Mouse (Mus musculus) urinary bladder, adult 2 months (tissue): ENCODE results near the gene Eif3m. TPM values are rescaled to one million over a fixed set of nuclear protein-coding genes. Genes with fewer than 3 reads are reported as not detected.

Experiments used
- DNase-seq: peaks from one replicate; pipeline ENCODE4 v3.0.0; 2022; ENCODE audit warnings: low spot score
- polyA plus RNA-seq: library from polyadenylated mRNA; depleted of rRNA; stranded (reverse); fragments of >200 nt; gene quantifications from 2 replicates; pipeline ENCODE4 v1.2.3, GENCODE M21; 2012; rRNA removed

Gene Eif3m
- polyA plus RNA-seq, 1 experiment: 152 TPM

DNA sequence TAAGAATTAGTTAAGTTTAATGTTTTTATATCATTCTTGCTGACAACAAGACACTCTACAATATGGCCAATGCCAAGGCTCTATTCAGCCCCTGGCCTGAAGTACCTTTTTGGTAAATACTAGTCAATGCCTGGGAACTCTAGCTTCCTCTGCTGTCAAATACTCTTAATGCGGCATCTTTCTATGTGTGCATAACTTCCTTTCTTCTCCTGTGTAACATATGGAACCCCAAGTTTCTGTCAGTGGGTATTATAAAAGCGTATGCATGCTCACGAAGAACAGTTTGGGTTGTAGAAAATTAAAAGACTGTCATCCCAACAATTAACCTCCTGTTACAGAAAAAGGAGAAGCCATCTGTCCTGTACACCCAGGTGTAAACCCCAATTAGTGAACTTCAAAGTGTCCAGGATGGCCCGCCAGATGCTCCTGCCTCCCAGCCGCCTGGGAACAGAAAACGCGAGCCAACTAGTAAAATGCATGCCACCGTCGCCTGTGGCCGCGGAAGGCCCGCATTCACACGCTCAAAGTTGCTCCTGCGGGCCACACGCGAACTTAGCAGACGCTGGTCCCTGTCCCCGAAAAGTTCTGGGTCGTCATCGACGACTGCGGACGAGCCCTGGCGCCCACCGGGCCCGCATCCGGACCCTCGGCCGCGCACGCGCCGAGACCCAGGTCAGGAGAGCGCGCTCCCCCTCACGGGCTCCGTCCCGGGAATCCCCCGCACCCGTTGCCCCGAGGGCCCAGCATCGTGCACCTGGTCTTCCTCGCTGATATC is 501 bp downstream of the Eif3m start:
- DNase-seq: no peak

DNA sequence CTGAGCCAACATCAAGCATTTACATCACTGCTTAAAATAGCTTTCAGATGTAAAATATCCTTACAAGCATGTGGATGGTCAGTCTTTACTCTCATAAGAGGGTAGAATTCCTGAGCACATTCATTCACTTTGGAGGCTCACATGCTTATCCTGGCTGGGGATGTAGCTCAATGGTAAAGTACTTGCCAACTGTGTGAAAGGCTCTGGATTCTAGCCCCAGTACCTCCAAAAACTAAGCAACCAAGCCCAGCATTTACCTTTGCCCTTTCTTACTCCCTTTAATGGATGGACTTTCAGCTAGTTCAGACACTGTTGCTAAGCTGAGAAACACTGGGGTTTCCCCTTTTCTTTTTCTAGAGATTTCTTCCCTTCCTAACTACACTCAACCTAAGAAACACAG is 9.6 kb downstream of the Eif3m start:
- DNase-seq: no peak

DNA sequence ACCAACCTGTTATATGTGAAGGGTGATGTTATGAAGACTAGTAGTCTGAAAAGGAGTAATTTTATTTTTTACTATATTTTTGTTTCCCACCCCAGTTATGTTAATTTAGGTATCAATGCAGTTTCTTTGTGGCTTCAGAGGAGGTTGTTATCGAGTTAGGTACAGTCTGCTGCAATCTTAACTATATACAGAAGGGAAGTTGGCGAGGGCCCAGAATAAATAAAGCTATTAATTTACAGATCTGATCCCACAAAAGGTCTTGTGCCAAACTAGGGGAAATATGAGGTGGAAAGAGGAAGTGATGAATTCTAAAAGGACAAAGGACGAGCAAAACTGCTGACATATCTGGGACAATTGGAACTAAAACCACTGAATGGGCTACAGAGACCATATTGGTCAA is 20.7 kb downstream of the Eif3m start:
- DNase-seq: no peak

DNA sequence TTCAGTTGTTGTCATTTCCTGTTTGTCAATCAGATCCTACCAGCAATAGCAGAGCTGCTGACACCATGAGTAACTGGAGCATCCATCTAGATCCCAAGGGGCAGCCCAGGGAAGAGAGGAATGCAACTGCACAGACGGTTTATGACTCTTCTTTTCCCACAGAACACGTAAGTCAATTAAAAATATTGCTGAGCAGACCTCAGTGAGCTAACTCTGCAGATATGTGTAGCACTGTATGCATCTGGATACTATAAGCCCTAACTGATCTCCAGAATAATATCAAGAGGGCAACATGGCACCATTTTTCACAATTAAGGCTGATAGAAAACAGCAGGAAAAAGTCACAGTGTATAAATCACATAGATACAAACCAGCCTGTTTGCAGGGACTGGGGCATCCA is 22.4 kb downstream of the Eif3m start:
- DNase-seq: no peak

DNA sequence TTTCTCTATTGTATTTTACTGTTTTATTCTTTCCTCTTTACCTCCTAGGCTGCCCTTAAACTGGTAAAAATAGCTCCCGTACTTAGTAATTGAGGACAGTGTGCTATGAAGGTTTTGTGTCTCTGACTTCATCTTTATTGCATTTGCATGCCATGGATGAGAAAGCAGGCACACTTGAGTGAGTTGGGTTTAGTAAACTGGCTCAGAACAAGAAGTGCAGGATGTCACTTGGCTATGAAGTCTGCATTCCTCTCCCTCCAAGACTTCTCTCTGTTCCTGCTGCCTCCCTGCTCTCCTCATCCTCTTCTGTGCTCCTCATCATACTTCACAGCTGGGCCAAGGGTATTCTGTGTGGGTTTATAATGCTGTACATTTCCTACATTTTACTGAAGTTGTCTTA is 27.9 kb downstream of the Eif3m start:
- no peak for DNase-seq

DNA sequence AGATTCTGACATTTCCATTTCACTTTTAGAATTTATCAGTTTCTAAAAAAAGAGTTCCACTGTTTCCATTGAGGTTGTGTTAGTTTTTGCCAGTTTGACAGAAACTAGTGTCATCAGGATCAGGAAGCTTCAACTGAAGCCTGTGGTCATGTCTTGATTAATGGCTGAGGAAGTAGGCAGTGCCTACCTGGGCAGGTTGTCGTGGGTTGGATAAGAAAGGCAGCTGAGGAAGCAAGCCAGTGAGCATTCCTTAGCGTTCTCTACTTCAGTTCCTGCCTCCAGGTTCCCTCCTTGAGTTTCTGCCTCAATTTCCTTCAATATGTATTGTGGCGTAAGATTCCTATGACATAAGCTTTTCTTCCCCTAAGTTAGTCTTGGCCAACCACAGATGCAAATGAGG is 31.1 kb downstream of the Eif3m start:
- no peak for DNase-seq

DNA sequence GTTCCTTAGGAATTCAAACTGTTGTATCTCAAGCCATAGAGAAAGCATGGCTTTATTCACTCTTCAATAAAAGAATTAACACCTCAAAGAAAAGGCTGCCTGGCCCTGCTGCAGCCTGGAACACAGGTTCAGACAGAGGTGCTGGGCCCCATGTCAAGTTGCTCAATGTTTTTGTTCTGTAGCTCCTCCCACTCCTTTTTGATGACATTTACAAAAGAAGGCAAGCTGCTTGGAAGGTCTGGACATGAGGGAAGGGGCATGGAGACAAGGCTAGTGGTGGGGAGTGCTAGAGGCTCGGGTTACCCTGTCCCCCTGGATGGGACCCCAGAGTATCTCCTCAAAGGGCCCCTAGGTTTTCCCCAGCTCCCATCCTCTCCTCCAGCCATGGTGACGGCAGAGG is 35.2 kb downstream of the Eif3m start:
- no peak for DNase-seq

DNA sequence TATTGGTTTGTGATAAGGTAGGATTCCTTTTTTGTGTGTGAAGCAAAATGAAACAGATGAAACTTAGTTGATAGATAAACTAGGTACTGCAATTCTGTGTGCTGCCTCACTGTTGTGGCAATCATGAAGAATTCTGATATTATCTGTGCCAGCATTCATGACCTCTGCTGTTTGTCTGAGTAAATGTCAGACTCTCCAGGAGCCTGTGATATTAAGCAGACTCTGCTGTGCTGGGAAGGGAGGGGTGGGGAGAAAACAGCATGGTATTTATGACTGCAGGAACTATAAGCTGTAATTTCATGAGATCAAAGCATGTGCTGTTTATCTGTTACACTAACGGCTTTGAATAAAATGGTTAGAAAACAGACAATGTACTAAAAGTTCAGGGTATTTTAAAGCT is 52.4 kb downstream of the Eif3m start:
- DNase-seq: no peak

Other genes with a start within 250 kb of the Eif3m start
- gene Qser1, start 200.3 kb downstream of the Eif3m start, polyA plus RNA-seq: 8.1 and 10.3 TPM in 2 replicates
- gene Prrg4, start 167.2 kb downstream of the Eif3m start, polyA plus RNA-seq: 5.0 and 5.5 TPM in 2 replicates
- gene Ccdc73, start 149.3 kb downstream of the Eif3m start, polyA plus RNA-seq: 13.0 and 13.1 TPM in 2 replicates
- gene Gm11060, start 74.9 kb upstream of the Eif3m start, polyA plus RNA-seq: not detected in 2 replicates
- gene Wt1, start 109.4 kb upstream of the Eif3m start, polyA plus RNA-seq: 3.4 and 6.0 TPM in 2 replicates
- gene Them7, start 207.2 kb upstream of the Eif3m start, polyA plus RNA-seq: 0.09 and 0.11 TPM in 2 replicates